Mouse (Mus musculus) heart, postnatal 0 days (tissue): Measurements from ENCODE around the gene Xrcc1. TPM values are rescaled to one million over a fixed set of nuclear protein-coding genes. Genes with fewer than 3 reads are reported as not detected.

Source experiments
- ATAC-seq: fragments of 200-750 bp; cut with Nextera tagmentation; 2 replicates; pipeline ENCODE4 v1.8.0; 2017; ENCODE audit warnings: low read depth, moderate number of reproducible peaks, moderate library complexity; ENCODE audit not compliant: insufficient read depth
- DNase-seq: peaks from one replicate; pipeline ENCODE4 v3.0.0-alpha.2; 2016; ENCODE audit warnings: low spot score
- H3K27ac ChIP-seq: fragments of 300-500 bp; sonication (generic); 2 replicates; pipeline ENCODE4 v1.5.1; 2014; ENCODE audit warnings: low read depth, mild to moderate bottlenecking
- H3K27me3 ChIP-seq: fragments of 300-500 bp; sonication (generic); 2 replicates; pipeline ENCODE4 v1.6.1; 2014; ENCODE audit warnings: low read length, mixed read lengths; ENCODE audit not compliant: control insufficient read depth, insufficient read depth
- H3K36me3 ChIP-seq: fragments of 300-500 bp; sonication (generic); replicated peaks from 2 replicates; pipeline ENCODE4 v1.6.1; 2014; ENCODE audit warnings: low read length, mixed read lengths; ENCODE audit not compliant: control insufficient read depth, insufficient read depth
- H3K4me1 ChIP-seq: fragments of 300-500 bp; sonication (generic); 2 replicates; pipeline ENCODE4 v1.6.1; 2014; ENCODE audit warnings: antibody characterized with exemption; ENCODE audit not compliant: control insufficient read depth, insufficient read depth
- H3K4me2 ChIP-seq: fragments of 300-500 bp; sonication (generic); 2 replicates; pipeline ENCODE4 v1.6.1; 2014; ENCODE audit warnings: low read depth, mild to moderate bottlenecking, low read length, moderate library complexity
- H3K4me3 ChIP-seq: fragments of 300-500 bp; sonication (generic); 2 replicates; pipeline ENCODE4 v1.5.1; 2014; ENCODE audit warnings: low read depth, low read length
- H3K9ac ChIP-seq: fragments of 300-500 bp; sonication (generic); replicated peaks from 2 replicates; pipeline ENCODE4 v1.6.1; 2014; ENCODE audit warnings: low read depth, low read length, mixed read lengths
- H3K9me3 ChIP-seq: fragments of 300-500 bp; sonication (generic); replicated peaks from 2 replicates; pipeline ENCODE4 v1.6.1; 2016; ENCODE audit warnings: low read length; ENCODE audit not compliant: control insufficient read depth
- CTCF ChIP-seq: IDR thresholded peaks from 2 replicates; pipeline ENCODE4 v1.5.1; 2016; ENCODE audit warnings: antibody characterized with exemption, control low read depth, low read depth
- EP300 ChIP-seq: IDR thresholded peaks from 2 replicates; pipeline ENCODE4 v1.6.1; 2016; ENCODE audit warnings: antibody characterized with exemption, low read depth
- WGBS: fragments of 180-500 bp; shearing (Covaris S2); extraction: QIAGEN DNeasy Blood & Tissue Kit; methylation state at CpG from one replicate; pipeline ENCODE4 v1.1.7; 2014; 5-methylcytosine and 5-hydroxymethylcytosine counted together
- polyA plus RNA-seq: library from polyadenylated mRNA; unstranded; fragments of >200 nt; fragmentation: Nextera tagmentation; extraction: Ambion mirVana; gene quantifications from 2 replicates; pipeline ENCODE4 v1.2.1, GENCODE M21; 2015
- total RNA-seq: library from RNA; depleted of rRNA; stranded (reverse); fragments of >200 nt; gene quantifications from 2 replicates; pipeline ENCODE4 v1.2.3, GENCODE M21; 2014; ENCODE audit warnings: low replicate concordance

Gene Xrcc1
- total and polyA plus RNA-seq, 2 experiments from 2014 or later = 31.1 to 46.1 TPM

DNA sequence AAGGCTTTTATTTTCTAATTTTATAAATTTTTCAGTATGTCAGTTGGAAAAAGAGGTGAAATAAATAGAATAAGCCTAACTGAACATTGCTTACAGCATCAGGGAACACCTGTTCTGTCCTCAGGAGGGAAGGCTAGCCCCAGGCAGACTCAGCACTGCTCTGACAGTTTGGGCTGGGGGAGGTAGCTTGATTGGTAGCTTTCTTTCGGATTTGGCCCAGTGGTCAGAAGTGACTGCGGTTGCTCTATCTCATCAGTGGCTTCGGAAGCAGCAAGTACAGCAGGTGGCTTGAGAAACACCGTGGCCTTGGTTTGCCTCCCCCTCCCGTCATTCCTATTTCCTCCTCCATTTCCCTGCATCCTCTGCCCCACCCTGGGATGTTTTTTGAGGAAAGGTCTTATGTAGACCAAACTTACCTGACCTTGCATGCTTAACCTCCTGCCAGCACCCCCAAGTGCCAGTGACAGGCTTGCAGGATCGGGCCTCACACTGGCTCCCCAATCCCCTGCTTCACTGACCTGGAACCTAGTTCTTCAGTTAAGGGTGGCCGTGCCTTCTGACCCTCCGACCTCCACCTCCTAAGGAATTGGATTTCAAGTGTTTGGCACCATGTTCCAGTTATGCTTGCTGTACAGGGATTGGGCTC lies 17.2 kb downstream of the Xrcc1 start:
- Histone ChIP-seq H3K9me3 (no peaks in the 10 kb centered on the region), H3K4me2 (no peak overlapping the region), H3K9ac (no peak overlapping the region), H3K4me3 (no peak overlapping the region), H3K27me3 (no peaks in the 10 kb centered on the region), H3K27ac (no peak overlapping the region), H3K4me1 (no peaks in the 10 kb centered on the region), H3K36me3 (peaks cover 57% of the 10 kb centered on the region)
- ATAC-seq (no peak), DNase-seq (no peak)
- TF ChIP-seq EP300 (no peak), CTCF (no peak)
- WGBS = 87% methylated on average over 8 of the region's 8 CpGs

GRCm38 (mm10) chr7:24563837-24564206 lies 17.7 kb downstream of the Xrcc1 start:
- Histone ChIP-seq H3K9ac (no peak overlapping the region), H3K27me3 (no peaks in the 10 kb centered on the region), H3K27ac (no peak overlapping the region), H3K4me1 (no peaks in the 10 kb centered on the region), H3K4me3 (no peak overlapping the region), H3K4me2 (no peak overlapping the region), H3K36me3 (peaks cover 62% of the 10 kb centered on the region), H3K9me3 (no peaks in the 10 kb centered on the region)
- 84% methylated on average over 4 of the region's 4 CpGs for WGBS
- ATAC-seq (no peak), DNase-seq (no peak)
- no peak for TF ChIP-seq EP300
- no peak for TF ChIP-seq CTCF

- WGBS = 59% methylated on average over 6 of the region's 6 CpGs
- peak; percentile 57; the same call in 1 of the 2 replicates for ATAC-seq
- H3K27me3 ChIP-seq = no peaks in the 10 kb centered on the region
- no peak overlapping the region for H3K27ac ChIP-seq
- TF ChIP-seq CTCF (peak; percentile 79), EP300 (no peak)
- H3K36me3 ChIP-seq = peaks cover 63% of the 10 kb centered on the region
- H3K4me1 ChIP-seq = no peaks in the 10 kb centered on the region
- no peak overlapping the region for H3K9ac ChIP-seq
- no peak overlapping the region for H3K4me3 ChIP-seq
- peak; percentile 21 for DNase-seq
- H3K4me2 ChIP-seq = no peak overlapping the region
- no peaks in the 10 kb centered on the region for H3K9me3 ChIP-seq
Observed at GRCm38 (mm10) chr7:24564607-24565265, 18.6 kb downstream of the Xrcc1 start.

DNA sequence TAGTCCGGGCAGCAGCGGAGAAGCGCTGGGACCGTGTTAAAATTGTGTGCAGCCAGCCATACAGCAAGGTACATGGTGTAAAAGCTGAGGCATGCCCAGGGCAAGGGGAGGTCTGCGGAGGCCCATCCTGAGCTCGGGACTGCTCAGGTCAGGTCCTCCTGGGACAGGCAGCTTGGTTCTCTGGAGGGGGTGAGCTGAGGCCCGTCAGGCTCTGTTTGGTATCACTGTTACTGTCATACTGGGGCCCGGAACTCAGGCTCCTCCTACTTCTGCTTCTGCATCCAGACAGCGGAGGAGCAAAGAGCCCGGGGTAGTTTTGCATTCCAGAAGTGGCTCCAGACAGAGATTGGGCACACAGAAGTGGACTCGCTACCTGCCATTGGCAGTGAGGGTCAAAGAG lies 19.5 kb downstream of the Xrcc1 start:
- no peak overlapping the region for H3K27ac ChIP-seq
- DNase-seq (no peak), ATAC-seq (no peak)
- H3K36me3 ChIP-seq = peaks cover 54% of the 10 kb centered on the region
- no peaks in the 10 kb centered on the region for H3K9me3 ChIP-seq
- no peak overlapping the region for H3K4me2 ChIP-seq
- H3K4me3 ChIP-seq = no peak overlapping the region
- TF ChIP-seq EP300 (no peak), CTCF (no peak)
- 90% methylated on average over 11 of the region's 11 CpGs for WGBS
- H3K9ac ChIP-seq = no peak overlapping the region
- H3K27me3 ChIP-seq = no peaks in the 10 kb centered on the region
- H3K4me1 ChIP-seq = no peaks in the 10 kb centered on the region

DNA sequence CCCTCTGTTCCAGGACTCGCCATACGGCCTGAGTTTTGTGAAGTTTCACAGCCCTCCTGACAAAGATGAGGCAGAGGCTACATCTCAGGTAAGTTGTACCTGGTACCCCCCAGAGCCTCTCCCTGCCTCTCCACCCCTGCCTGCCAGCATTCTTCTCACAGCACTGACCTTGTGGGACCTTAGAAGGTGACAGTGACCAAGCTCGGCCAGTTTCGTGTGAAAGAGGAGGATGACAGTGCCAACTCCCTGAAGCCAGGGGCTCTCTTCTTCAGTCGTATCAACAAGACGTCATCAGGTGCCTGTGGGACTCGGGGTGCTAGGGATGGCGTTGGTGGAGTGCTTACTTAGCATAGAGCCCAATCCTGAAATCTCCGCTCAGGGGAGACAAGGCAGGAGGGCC lies 20.1 kb downstream of the Xrcc1 start:
- no peak for DNase-seq
- H3K9ac ChIP-seq = no peak overlapping the region
- H3K27me3 ChIP-seq = no peaks in the 10 kb centered on the region
- ATAC-seq = no peak
- TF ChIP-seq CTCF (no peak), EP300 (no peak)
- H3K9me3 ChIP-seq = no peaks in the 10 kb centered on the region
- 85% methylated on average over 9 of the region's 9 CpGs for whole genome bisulfite sequencing
- peaks cover 49% of the 10 kb centered on the region for H3K36me3 ChIP-seq
- no peak overlapping the region for H3K27ac ChIP-seq
- no peaks in the 10 kb centered on the region for H3K4me1 ChIP-seq
- H3K4me2 ChIP-seq = no peak overlapping the region
- H3K4me3 ChIP-seq = no peak overlapping the region
